Mouse (Mus musculus): ENCODE data around the gene Perp.
A peak's percentile ranks its signal among the peaks of the same experiment; 100 is the strongest.

Perp gene

GRCm38 (mm10) chr10:18864753-18865152, 19.9 kb downstream of the Perp start:
- DNase-seq, result no peak

- no peak for DNase-seq
Observed at GRCm38 (mm10) chr10:18870990-18871389, 26.2 kb downstream of the Perp start.

DNA sequence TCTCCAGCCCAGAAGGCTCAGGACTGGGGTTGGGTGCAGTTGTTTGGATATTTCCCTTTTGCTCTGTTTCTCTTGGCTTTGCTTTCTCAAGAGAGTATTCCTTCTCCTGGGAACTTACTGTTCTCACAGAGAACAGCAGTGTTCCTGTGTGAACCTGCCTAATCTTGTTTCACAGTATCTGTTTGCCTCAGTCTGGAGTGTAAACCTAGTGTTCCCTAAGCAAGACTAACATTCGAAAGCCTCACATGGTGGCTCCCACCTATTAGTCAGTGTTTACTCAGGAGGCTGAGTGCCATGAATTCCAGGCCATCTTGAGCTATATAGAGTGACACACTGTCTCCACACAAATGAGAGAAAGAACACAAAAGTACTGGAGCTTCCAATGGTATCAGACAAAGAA, 31.4 kb downstream of the Perp start:
- DNase-seq, result no peak

DNA sequence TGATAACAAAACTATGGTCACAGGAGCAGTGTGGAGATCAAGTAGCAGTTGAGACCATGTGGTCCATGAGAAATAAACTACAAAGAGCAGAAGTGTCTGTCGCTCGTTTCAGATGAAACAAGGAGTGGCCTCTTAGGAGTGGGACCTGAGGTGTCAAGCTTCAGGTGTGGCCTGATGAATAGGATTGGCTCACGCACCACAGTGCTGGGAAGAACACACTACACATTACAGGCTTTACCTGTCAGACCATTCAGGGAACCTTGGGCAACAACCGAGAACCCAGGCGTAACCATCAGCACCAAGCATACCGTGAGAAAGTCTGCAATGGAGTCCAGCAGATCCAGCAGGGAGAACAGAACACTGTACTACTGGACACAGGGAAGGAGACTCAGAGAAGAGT, 33.3 kb downstream of the Perp start:
- DNase-seq, result no peak

GRCm38 (mm10) chr10:18879160-18879559, 34.3 kb downstream of the Perp start:
- DNase-seq, result no peak

DNA sequence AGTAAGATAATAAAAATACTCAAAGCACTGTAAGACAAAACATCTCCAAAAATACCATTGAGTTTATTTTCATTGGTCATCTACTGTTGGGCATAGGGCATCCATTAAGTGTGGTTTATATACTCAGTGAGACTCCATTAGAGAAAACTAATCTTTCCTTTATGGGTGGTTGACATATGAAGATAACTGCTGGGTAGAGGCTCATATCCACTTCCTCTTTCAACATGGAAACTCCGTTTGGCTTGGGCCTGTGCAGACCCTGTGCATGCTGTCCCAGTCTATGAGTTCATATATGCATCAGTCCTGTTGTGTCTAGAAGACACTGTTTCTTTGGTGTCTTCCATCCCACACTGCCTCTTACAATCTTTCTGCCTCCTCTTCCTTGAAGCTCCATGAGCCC, 34.9 kb downstream of the Perp start:
- no peak for DNase-seq

DNA sequence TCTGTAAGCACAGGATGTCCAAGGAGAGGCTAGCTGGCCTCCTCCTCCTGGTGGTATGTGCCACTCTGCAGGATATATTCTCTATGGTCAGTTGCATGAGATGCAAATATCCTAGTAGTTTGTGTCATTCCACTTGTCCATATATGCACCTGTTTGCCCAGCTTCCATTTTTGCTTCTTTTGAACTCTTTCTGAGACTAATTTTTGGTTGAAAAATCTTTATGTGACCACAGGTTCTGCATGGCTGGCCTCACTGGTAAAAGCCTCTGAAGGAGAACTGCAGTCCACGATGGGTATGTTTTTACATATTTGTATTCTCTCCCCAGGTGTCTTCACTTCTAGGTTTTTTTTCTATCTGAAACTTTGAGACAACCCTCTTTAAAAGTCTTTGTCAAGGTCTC, 37.4 kb downstream of the Perp start:
- DNase-seq, result no peak

DNA sequence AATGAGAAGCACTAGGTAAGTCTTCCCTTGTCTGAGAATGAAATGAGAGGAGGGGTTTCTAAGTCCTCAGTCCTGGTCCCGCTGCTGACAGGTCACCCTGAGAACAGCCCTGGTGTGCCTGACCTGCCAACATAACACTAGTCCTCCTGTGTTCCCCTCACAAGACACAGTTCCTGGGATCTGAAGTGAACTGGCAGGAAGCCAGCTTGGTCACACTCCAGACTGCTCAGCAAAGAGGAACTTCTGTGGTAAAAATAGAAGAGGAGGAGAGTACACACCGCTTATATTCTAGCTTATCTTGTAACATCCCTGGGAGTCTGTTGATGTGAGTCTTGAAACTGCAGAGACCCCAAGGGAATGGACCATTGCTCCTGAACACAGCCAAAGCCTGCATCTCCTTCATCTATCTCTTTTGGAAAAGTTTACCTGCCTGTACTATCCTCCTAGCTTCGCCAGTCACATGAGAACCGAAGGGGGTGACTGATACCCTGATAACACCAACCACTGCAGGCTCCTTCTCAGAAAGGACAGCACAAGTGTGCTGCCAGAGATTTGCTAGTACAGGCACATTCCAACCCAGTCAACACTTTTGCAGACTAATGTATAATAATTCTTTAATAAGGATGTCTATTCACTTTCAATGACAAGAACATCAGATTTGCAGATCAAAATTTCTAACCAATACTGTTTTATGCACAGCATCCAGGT, 42.3 kb downstream of the Perp start:
- DNase-seq, result no peak

DNA sequence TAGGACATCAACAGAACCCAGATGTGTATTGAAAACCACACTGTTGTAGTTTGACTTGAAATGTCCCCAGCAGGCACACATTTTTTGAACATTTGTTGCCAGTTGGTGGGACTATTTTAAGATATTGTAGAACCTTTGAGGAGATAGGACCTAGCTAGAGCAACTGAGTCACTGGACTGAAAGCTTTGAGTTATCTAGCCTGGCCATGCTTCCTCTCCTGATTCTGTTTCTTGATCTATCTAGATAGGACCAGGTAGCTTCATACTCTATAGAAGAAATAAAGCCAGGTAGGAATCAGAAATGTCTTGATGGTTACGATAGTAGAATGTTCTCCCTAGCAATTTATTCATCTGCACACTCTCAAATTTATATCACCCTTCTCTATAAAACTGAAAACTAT, 43.9 kb downstream of the Perp start:
- DNase-seq, result no peak

DNA sequence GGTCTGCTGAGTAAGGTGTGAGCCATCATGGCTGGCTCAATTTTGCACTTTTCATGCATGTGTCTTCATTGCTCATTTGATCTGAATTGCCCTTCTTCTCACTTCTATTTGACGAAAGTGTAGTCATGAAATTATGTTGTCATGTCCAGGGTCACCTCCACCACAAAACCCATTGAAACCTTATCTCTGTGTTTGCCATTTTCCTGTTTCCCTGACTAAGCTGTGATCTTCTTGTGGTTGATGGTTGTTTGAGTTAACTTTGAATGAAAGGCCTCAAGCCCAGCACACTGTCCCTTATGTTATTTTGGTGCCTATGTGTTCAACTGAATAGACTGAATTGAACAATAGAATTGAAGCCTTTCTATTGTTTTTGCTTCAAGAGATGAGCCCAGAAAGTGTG, 44.4 kb downstream of the Perp start:
- DNase-seq, result no peak

DNA sequence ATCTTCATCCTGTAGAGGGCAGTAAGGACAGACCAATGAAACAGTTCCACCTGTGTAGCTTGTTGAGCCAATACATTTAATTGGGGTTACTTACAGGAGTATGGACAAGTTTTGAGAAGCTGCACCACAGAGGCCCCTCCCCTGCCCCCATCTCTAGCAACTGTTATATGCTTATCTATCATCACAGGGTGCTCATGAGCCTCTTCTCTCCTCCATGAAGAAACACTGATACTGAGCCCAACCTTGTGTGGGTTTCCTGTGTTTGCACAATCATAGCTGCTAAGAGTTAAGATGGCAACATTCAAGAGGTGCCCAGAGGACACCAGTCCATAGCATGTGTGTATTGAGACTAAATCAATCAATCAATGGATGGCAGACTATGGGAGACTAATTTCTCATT, 46.3 kb downstream of the Perp start:
- DNase-seq, result no peak

GRCm38 (mm10) chr10:18892102-18892501, 47.3 kb downstream of the Perp start:
- DNase-seq, result no peak

DNA sequence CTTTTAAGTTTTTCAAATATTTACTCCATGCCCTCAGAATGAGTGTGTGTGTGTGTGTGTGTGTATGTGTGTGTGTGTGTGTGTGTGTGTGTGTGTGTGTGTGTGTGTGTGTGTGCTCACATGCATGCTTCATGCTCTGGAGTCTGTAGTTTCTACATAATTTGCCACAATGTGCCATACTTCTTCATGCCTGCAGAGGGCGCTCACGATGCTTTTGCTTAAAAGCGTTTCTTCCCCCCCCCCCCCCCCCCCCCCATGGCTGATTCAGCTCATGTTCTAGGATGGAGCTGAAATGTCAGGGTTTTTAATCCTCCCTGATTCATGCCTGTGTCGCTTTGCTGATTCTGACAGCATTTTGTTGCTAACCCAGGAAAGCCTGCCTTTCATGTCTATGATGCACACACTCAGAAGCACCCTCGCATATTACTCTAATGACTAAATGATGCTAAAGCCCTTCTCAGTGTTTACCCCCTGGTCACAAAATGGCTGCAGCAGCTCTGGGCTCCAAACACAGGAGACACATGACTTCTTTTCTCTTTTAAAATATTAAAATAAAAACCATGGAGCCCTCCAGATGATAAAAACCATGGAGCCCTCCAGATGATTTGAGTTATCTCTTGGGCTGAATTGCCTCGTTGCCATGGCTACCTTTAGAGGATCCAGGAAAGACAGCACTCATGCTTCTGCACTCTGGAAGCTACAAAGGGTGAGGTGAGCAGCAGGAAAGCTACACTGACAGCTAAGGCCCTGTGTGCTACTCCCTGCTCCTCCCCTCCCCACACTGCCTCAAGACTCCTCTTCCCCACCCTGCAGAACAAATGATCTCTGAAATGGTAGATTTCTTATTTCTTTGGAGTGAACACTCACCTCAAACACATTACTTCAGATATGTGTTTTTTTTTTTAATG, 49.7 kb downstream of the Perp start:
- DNase-seq, result peak; percentile 64

DNA sequence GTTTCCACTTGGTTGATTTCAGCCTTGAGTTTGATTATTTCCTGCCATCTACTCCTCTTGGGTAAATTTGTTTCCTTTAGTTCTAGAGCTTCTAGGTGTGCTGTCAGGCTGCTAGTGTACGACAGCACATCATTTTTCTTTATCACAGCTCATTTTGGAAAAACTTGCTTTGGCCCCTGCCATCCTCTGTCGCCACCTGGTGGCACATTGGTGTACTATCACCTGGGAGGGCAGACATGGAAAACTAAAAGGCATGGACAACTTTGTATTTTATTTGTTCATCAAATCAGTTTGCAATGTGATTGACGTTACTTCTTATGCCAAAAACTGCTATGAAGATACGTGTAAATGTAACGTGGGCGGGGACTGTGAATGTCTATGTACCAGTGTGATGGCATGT, 59.3 kb downstream of the Perp start:
- DNase-seq, result peak; percentile 84

Data from thymus, postnatal 4 days (tissue).